Mouse (Mus musculus): ENCODE results near the gene Gm10645.
A peak's percentile ranks its signal among the peaks of the same experiment; 100 is the strongest.

The Gm10645 gene

DNA sequence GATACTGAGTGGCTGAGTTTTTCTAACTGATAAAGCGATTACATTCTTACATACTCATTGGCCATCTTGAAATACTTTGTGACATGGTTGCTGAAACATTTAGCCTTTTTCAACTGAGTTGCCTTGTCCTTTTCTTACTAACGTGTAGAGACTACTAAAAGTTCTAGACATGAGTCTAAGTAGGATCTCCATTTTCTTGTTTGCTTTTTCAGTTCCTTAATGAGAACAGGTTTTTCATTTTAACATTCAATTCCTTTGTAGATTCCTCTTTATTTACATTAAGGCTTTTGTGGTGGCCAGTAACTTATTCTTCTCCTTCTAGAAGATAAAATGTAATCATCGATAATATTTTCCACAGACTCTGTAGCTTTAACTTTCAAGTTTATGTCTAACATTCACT lies 3.2 kb upstream of the Gm10645 start:
- no peak for DNase-seq (ENCODE audit: low spot score in 2 of 2)

- DNase-seq (ENCODE audit: low spot score in 2 of 2): no peak
Observed at GRCm38 (mm10) chr8:83167932-83168331, 2.0 kb upstream of the Gm10645 start.

GRCm38 (mm10) chr8:83165235-83165930 lies 587 bp downstream of the Gm10645 start, which contains the start of gene Tbc1d9:
TSS of gene Tbc1d9 (plus strand) at chr8:83165352.
- DNase-seq (ENCODE audit: low spot score in 2 of 2): peak; percentile 57 to 71

DNA sequence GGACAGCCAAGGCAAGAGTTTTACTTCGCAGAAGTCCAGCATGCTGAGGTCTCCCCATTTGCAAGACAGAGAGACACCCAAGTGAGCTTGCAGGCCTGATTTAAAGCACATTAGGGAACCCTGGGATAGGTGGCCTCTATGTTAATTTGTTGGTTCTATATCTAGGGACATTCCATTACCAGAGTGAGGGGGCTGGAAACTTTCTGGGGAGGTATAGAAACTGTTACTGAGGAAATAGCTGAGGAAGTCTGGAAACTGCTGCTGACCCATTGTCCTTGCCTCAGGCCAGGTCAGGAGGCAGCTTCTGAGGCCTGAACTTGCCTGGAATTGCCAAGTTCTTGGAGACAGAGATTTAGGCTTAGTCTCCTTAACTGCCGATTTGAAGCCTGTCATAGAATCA lies 5.4 kb downstream of the Gm10645 start:
- DNase-seq (ENCODE audit: low spot score in 2 of 2): no peak

- no peak for DNase-seq (ENCODE audit: low spot score in 2 of 2)
Observed at GRCm38 (mm10) chr8:83159615-83160014, 6.4 kb downstream of the Gm10645 start.

DNA sequence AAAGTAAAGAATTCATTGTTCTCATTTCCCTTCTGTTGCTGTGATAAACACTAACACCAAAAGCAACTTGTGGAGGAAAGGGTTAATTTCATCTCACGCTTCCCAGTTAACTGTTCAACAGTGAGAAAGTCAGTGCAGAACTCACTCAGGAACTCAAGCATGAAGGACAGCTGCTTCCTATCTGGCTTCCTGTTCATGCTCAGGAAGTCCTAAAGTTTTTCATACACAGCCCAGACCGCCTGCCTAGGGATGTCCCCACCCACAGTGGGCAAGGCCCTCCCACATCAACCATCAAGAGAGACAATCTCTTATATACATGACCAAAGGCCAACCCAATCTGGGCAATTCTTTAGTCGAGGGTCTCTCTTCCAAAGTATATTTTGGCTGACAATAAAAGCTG lies 7.0 kb downstream of the Gm10645 start:
- DNase-seq (ENCODE audit: low spot score in 2 of 2): no peak

DNA sequence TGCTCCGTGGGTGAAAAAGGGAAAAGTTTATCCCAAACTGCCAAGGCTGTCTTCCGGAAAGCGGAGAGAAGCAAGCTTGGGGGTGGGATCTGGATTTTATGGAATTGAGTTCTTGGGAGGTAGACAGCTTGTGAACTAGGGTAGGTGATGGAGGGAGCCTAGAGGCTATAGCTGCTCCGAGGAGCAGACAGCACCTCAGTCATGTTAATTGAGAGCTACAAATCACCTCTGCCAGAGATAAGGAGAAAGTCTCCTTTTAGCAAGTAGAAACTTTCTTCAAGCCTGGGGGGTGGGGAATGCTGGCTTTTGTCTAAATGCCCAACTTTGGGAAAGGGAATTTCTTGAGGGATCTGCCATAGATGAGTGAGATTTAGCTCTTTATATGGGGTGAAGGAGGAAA lies 10.9 kb downstream of the Gm10645 start:
- no peak for DNase-seq (ENCODE audit: low spot score in 2 of 2)

- no peak for DNase-seq (ENCODE audit: low spot score in 2 of 2)
Observed at GRCm38 (mm10) chr8:83152470-83152869, 13.5 kb downstream of the Gm10645 start.

- DNase-seq (ENCODE audit: low spot score in 2 of 2): no peak
Observed at GRCm38 (mm10) chr8:83152055-83152454, 13.9 kb downstream of the Gm10645 start.

DNA sequence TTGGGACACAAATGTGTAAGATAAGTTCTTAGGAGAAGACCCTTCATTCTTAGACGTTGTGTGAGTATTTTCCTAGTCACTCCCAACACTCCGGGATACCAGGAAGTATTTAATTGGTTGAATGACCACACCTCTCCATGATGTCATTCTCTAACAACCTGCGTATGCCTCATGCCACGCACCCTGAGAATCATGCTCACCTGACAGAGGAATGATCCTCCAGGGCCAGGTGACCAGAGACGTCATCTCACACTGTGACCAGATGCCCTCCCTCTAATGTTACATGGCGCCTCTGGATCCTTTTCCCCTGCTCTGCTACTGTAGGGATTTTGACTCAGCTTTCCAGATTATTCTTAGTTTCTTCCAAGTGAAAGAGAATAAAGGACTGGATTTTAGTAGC lies 16.8 kb downstream of the Gm10645 start:
- DNase-seq (ENCODE audit: low spot score in 2 of 2): no peak

- no peak for DNase-seq (ENCODE audit: low spot score in 2 of 2)
Observed at GRCm38 (mm10) chr8:83145421-83145820, 20.5 kb downstream of the Gm10645 start.

GRCm38 (mm10) chr8:83144601-83145000 lies 21.4 kb downstream of the Gm10645 start:
- DNase-seq (ENCODE audit: low spot score in 2 of 2): no peak

- no peak for DNase-seq (ENCODE audit: low spot score in 2 of 2)
Observed at GRCm38 (mm10) chr8:83141358-83141757, 24.6 kb downstream of the Gm10645 start.

DNA sequence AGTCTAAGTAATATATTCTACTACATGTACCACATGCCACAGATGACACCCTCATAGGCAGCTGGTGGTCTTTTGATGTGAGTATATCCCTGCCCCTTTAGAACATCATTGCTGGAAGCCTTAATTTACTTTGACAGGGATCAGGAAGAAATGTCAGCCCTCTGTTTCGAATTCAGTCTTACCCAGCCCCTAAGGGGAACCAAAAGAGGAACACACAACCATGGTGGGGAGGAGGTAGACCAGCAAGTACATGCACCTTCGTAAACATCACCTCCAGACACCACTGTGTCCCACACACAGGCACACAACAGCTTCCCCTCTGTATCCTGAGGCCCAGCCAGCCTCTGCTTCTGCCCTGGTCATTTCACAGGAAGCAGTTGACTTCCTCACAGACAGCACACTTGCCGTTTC lies 25.3 kb downstream of the Gm10645 start:
- no peak for DNase-seq (ENCODE audit: low spot score in 2 of 2)

GRCm38 (mm10) chr8:83140068-83140467 lies 25.9 kb downstream of the Gm10645 start:
- no peak for DNase-seq (ENCODE audit: low spot score in 2 of 2)

- no peak for DNase-seq (ENCODE audit: low spot score in 2 of 2)
Observed at GRCm38 (mm10) chr8:83135086-83135485, 30.9 kb downstream of the Gm10645 start.

All from frontal cortex, postnatal 10 days (tissue).